Mouse (Mus musculus): ENCODE measurements around the gene Gnat1.

DNA sequence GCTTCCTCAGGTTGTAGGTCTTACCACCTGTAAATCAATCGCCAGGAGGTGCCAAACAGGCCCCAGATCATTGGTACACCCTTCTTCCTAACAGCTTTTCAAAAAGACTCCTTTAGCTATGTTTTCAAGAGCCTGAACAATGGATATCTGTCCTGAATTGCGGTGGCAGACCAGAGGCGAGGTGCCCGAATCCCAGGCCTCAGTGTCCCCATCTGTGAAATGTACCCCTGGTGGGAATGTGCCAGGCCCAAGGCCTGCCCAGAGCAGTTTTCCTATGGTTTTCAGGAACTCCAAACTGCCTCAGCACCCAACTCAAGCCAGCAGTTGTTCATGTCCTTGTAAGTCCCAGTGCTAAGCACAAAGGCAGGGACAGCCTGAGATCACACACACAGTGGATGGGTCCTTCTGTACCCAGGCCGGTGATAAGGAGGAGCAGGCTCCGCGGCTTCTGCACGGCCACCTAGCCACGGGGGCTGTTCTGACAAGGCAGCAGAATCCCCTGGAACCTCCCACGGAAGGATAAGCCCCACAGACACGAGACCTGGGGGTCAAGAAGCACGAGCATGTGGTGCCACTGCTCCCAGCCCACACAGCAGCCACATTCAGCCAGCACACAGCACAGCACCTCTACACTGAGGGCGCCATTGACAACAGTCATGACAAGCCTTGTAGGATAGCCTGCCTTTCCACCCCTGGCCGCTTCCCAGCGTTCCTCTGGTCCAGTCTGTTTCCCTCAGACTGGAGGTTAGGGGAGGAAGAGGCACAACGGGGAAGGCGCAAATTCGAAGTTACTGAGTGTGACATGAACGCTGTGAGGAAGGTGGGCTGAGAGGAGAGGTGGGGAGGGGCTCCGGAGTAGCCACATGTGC lies 51.9 kb downstream of the Gnat1 start:
- no peak for TF ChIP-seq CTCF (IDR thresholded peaks at IDR 0.05; ENCODE audit: borderline replicate concordance, insufficient read depth, low read depth, low read length)
- TF ChIP-seq POLR2A (IDR thresholded peaks at IDR 0.05; ENCODE audit: borderline replicate concordance, insufficient read depth, low read length): no peak

Data from cerebellum, adult 2 months (tissue).